Comparison of ENCODE assay signal across 8 mouse cellular contexts in genomic region chr8:122666338-122666764, GRCm38 (mm10). TPM values are rescaled to one million over a fixed set of nuclear protein-coding genes. Genes with fewer than 3 reads are reported as not detected.
DNase-seq lines count a peak whose midpoint lies in the region; ATAC-seq and TF ChIP-seq lines count a peak whose summit lies in the region.

No protein-coding gene starts in this region.

- TF ChIP-seq CTCF in spleen, adult 2 months (IDR thresholded peaks at IDR 0.05; ENCODE audit: extremely low read depth, insufficient read depth, insufficient read length, insufficient replicate concordance) = no peak

- no peaks in the 10 kb centered on the region for H3K36me3 ChIP-seq in embryonic facial prominence, embryonic 13.5 days
- H3K36me3 ChIP-seq in hindbrain, embryonic 12.5 days = no peaks in the 10 kb centered on the region
- peaks cover 60% of the 10 kb centered on the region for H3K36me3 ChIP-seq in liver, embryonic 12.5 days
- H3K36me3 ChIP-seq in spleen, adult 2 months (ENCODE audit: control insufficient read depth, insufficient read depth, low read length) = no peaks in the 10 kb centered on the region; the same call in 1 of the 2 replicates

- peak overlapping the region; percentile 45; the same call in 1 of the 2 replicates for H3K27ac ChIP-seq in embryonic facial prominence, embryonic 13.5 days
- peak overlapping the region; percentile 24 for H3K27ac ChIP-seq in hindbrain, embryonic 12.5 days
- peak overlapping the region; percentile 31 for H3K27ac ChIP-seq in liver, embryonic 12.5 days
- peak overlapping the region; percentile 41 for H3K27ac ChIP-seq in spleen, adult 2 months (ENCODE audit: insufficient read depth, low read length)

- no peak for ATAC-seq in embryonic facial prominence, embryonic 13.5 days (ENCODE audit: insufficient number of reproducible peaks, insufficient read depth, low FRiP score, low TSS enrichment, low read depth)
- ATAC-seq in hindbrain, embryonic 12.5 days (ENCODE audit: low FRiP score) = no peak
- ATAC-seq in liver, embryonic 12.5 days = peak; percentile 88
- no peak for ATAC-seq in monocyte, adult 5-6 weeks (replicated peaks; ENCODE audit: insufficient number of reproducible peaks, low FRiP score, low TSS enrichment, poor library complexity, severe bottlenecking)

- H3K27me3 ChIP-seq in embryonic facial prominence, embryonic 13.5 days = peaks cover 36% of the 10 kb centered on the region
- H3K27me3 ChIP-seq in hindbrain, embryonic 12.5 days = peaks cover 20% of the 10 kb centered on the region
- peaks cover 28% of the 10 kb centered on the region; the same call in 1 of the 2 replicates for H3K27me3 ChIP-seq in liver, embryonic 12.5 days (replicated peaks)
- H3K27me3 ChIP-seq in spleen, adult 2 months (ENCODE audit: control insufficient read depth, insufficient read depth, low read length) = no peaks in the 10 kb centered on the region

- H3K9me3 ChIP-seq in embryonic facial prominence, embryonic 13.5 days = no peaks in the 10 kb centered on the region
- no peaks in the 10 kb centered on the region for H3K9me3 ChIP-seq in hindbrain, embryonic 12.5 days (replicated peaks)
- H3K9me3 ChIP-seq in liver, embryonic 12.5 days (replicated peaks) = no peaks in the 10 kb centered on the region

- whole genome bisulfite sequencing in embryonic facial prominence, embryonic 13.5 days = 32% methylated on average over 9 of the region's 9 CpGs
- WGBS in hindbrain, embryonic 12.5 days = 50% methylated on average over 9 of the region's 9 CpGs
- WGBS in liver, embryonic 12.5 days (ENCODE audit: insufficient replicate concordance) = 5% methylated on average over 9 of the region's 9 CpGs
- WGBS in spleen, adult 2 months = 20% methylated on average over 9 of the region's 9 CpGs

- no peak for TF ChIP-seq POLR2A in spleen, adult 2 months (IDR thresholded peaks at IDR 0.05; ENCODE audit: low read depth, low read length)

- peaks cover 69% of the 10 kb centered on the region for H3K4me1 ChIP-seq in embryonic facial prominence, embryonic 13.5 days
- peaks cover 67% of the 10 kb centered on the region for H3K4me1 ChIP-seq in hindbrain, embryonic 12.5 days
- H3K4me1 ChIP-seq in liver, embryonic 12.5 days = peaks cover 75% of the 10 kb centered on the region
- peaks cover 22% of the 10 kb centered on the region; the same call in 1 of the 2 replicates for H3K4me1 ChIP-seq in spleen, adult 2 months (ENCODE audit: control insufficient read depth, insufficient read depth, insufficient read length)

- peak overlapping the region; percentile 41; the same call in 1 of the 2 replicates for H3K4me2 ChIP-seq in embryonic facial prominence, embryonic 13.5 days
- H3K4me2 ChIP-seq in hindbrain, embryonic 12.5 days (replicated peaks) = no peak overlapping the region
- peak overlapping the region; percentile 64 for H3K4me2 ChIP-seq in liver, embryonic 12.5 days

- 0 out of 2 replicates have a peak overlapping the region, but pooled peaks have one; percentile 16 for H3K9ac ChIP-seq in embryonic facial prominence, embryonic 13.5 days
- H3K9ac ChIP-seq in hindbrain, embryonic 12.5 days = no peak overlapping the region
- H3K9ac ChIP-seq in liver, embryonic 12.5 days = peak overlapping the region; percentile 45

- DNase-seq in spleen, adult 12 weeks (ENCODE audit: low spot score) = peak; percentile 69
- DNase-seq in spleen, adult 18-20 months = no peak
- no peak for DNase-seq in spleen, adult 2 months (ENCODE audit: low read depth in 1 of 2, low spot score in 2 of 2)
- no peak for DNase-seq in layer of hippocampus, postnatal 36 days

- H3K4me3 ChIP-seq in embryonic facial prominence, embryonic 13.5 days = no peak overlapping the region
- H3K4me3 ChIP-seq in hindbrain, embryonic 12.5 days = no peak overlapping the region
- H3K4me3 ChIP-seq in liver, embryonic 12.5 days = peak overlapping the region; percentile 16; the same call in 1 of the 2 replicates
- no peak overlapping the region for H3K4me3 ChIP-seq in spleen, adult 2 months (ENCODE audit: extremely low read depth, insufficient read depth, insufficient read length)

RNA-seq across cellular contexts. Expression of gene Cbfa2t3, which starts 32.6 kb away (rescaled TPM):
- 4.6 TPM in 2 replicates for polyA plus RNA-seq in embryonic facial prominence, embryonic 13.5 days (2015; fragmentation: Nextera tagmentation; extraction: Ambion mirVana)
- polyA plus RNA-seq in hindbrain, embryonic 12.5 days (2016; fragmentation: Nextera tagmentation; extraction: Ambion mirVana) = 17.1 and 17.3 TPM in 2 replicates
- 7.7 and 8.0 TPM in 2 replicates for polyA plus RNA-seq in liver, embryonic 12.5 days (2016; fragmentation: Nextera tagmentation; extraction: Ambion mirVana)
- 38.3 and 40.2 TPM in 2 replicates for polyA plus RNA-seq in spleen, adult 2 months (2012; rRNA removed)
- total RNA-seq in layer of hippocampus, postnatal 36 days (2021) = 10 to 100 TPM; 47.2 to 50.2 TPM
- total RNA-seq in monocyte, adult 5-6 weeks (2017) = 21.2 to 48.6 TPM (median 32.6 TPM) in 3 replicates

RNA-seq across cellular contexts. Expression of gene Pabpn1l, which starts 43.8 kb away (rescaled TPM):
- not detected in 2 replicates for polyA plus RNA-seq in embryonic facial prominence, embryonic 13.5 days (2015; fragmentation: Nextera tagmentation; extraction: Ambion mirVana)
- not detected in 2 replicates for polyA plus RNA-seq in hindbrain, embryonic 12.5 days (2016; fragmentation: Nextera tagmentation; extraction: Ambion mirVana)
- polyA plus RNA-seq in liver, embryonic 12.5 days (2016; fragmentation: Nextera tagmentation; extraction: Ambion mirVana) = not detected in 2 replicates
- 0.13 TPM in 1 of 2 replicates, not detected in the other for polyA plus RNA-seq in spleen, adult 2 months (2012; rRNA removed)
- total RNA-seq in layer of hippocampus, postnatal 36 days (2021) = under 1 TPM in 1 of 2 experiments, not detected in 1; 0.35 TPM
- total RNA-seq in monocyte, adult 5-6 weeks (2017) = not detected in 3 replicates

RNA-seq across cellular contexts. Expression of gene Trappc2l, which starts 54.9 kb away (rescaled TPM):
- polyA plus RNA-seq in embryonic facial prominence, embryonic 13.5 days (2015; fragmentation: Nextera tagmentation; extraction: Ambion mirVana) = 53.0 and 57.7 TPM in 2 replicates
- polyA plus RNA-seq in hindbrain, embryonic 12.5 days (2016; fragmentation: Nextera tagmentation; extraction: Ambion mirVana) = 48.2 and 52.6 TPM in 2 replicates
- polyA plus RNA-seq in liver, embryonic 12.5 days (2016; fragmentation: Nextera tagmentation; extraction: Ambion mirVana) = 27.2 and 30.0 TPM in 2 replicates
- polyA plus RNA-seq in spleen, adult 2 months (2012; rRNA removed) = 101 and 133 TPM in 2 replicates
- total RNA-seq in layer of hippocampus, postnatal 36 days (2021) = 10 to 100 TPM; 79.1 to 87.3 TPM
- total RNA-seq in monocyte, adult 5-6 weeks (2017) = 19.5 to 35.7 TPM (median 20.3 TPM) in 3 replicates

RNA-seq across cellular contexts. Expression of gene Galns, which starts 55.1 kb away (rescaled TPM):
- polyA plus RNA-seq in embryonic facial prominence, embryonic 13.5 days (2015; fragmentation: Nextera tagmentation; extraction: Ambion mirVana) = 7.5 and 7.6 TPM in 2 replicates
- 6.3 and 6.9 TPM in 2 replicates for polyA plus RNA-seq in hindbrain, embryonic 12.5 days (2016; fragmentation: Nextera tagmentation; extraction: Ambion mirVana)
- polyA plus RNA-seq in liver, embryonic 12.5 days (2016; fragmentation: Nextera tagmentation; extraction: Ambion mirVana) = 4.6 TPM in 2 replicates
- 13.1 and 16.4 TPM in 2 replicates for polyA plus RNA-seq in spleen, adult 2 months (2012; rRNA removed)
- total RNA-seq in layer of hippocampus, postnatal 36 days (2021) = 10 to 100 TPM in 1 of 2 experiments, 1 to 10 TPM in 1; 9.5 to 11.4 TPM
- 9.9 to 15.0 TPM (median 12.4 TPM) in 3 replicates for total RNA-seq in monocyte, adult 5-6 weeks (2017)
